Mouse (Mus musculus): Measurements from ENCODE around the gene Dtymk. TPM values are rescaled to one million over a fixed set of nuclear protein-coding genes. Genes with fewer than 3 reads are reported as not detected.
A peak's percentile ranks its signal among the peaks of the same experiment; 100 is the strongest.
"Not testable (repeated sequence)": the region's sequence is repeated elsewhere in the genome, so short reads cannot be mapped to it uniquely, and the experiment has no call there.

Dtymk gene
- total RNA-seq, 1 experiment: 304 TPM

DNA sequence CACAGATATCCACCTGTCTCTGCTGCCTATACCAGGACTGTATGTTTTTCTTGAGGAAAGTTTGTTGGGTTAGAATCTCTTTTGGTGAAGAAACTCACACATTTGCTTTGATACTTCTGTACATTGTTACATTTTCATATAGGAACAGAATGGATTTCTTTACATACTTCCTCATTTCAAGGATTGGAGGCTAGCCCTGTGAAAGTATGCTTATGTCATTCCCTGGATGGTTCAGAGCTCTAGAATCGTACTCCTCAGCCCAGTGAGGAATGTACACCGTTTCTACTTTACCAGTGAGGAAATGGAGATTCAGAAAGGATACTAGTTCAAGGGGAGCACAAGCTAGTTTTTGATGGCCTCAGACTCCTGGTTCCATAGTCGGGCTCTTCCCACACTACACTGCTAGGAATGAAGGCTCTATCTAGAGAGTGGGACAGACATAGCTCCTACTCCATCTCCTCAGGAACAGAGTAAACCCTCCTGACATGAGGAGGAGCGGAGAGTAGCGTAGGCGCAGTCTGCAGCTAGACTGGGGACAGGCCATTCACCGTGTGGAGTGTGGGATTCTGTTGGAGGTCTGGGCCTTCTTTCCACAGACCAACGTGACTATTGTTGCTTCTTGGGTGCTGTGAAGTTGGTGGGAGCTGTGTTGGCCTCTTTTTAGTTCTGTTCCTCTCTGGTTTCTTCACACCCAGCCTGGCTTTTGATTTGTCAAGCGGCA is 36.7 kb downstream of the Dtymk start:
- Histone ChIP-seq H3K36me3 (ENCODE audit: control insufficient read depth, insufficient read depth, low read length, poor library complexity, severe bottlenecking) (peaks cover 2% of the 10 kb centered on the region; the same call in 1 of the 2 replicates), H3K4me1 (ENCODE audit: control insufficient read depth in 2 of 2, insufficient read depth in 2 of 2, low read length in 2 of 2, poor library complexity in 1 of 2) (0 out of 4 replicates have a peak, but pooled peaks cover 0 to 2% of the 10 kb centered on the region in 2 experiments), H3K27ac (ENCODE audit: insufficient read depth, low read depth, low read length, poor library complexity, severe bottlenecking) (no peak overlapping the region), H3K9me3 (ENCODE audit: control insufficient read depth, insufficient read depth, low read depth, low read length) (no peaks in the 10 kb centered on the region), H3K9ac (ENCODE audit: insufficient read depth, low read depth, low read length, poor library complexity, severe bottlenecking) (no peak overlapping the region), H3K4me3 (ENCODE audit: insufficient read depth in 1 of 2, low read depth in 1 of 2, low read length in 2 of 2, poor library complexity in 1 of 2, severe bottlenecking in 1 of 2) (no peak overlapping the region)
- TF ChIP-seq ZNF384 (IDR thresholded peaks at IDR 0.05; ENCODE audit: low read depth, low read length): no peak
- TF ChIP-seq HCFC1 (IDR thresholded peaks at IDR 0.05; ENCODE audit: borderline replicate concordance, insufficient read depth, low read length): no peak
- no peak for TF ChIP-seq MAFK (IDR thresholded peaks at IDR 0.05; ENCODE audit: insufficient read depth, low read depth, low read length)
- TF ChIP-seq CHD2 (IDR thresholded peaks at IDR 0.05; ENCODE audit: low read depth, low read length): no peak
- TF ChIP-seq ZC3H11A (IDR thresholded peaks at IDR 0.05; ENCODE audit: borderline replicate concordance, low read depth, low read length): no peak
- in situ Hi-C loops (cut with MboI; ENCODE audit: low sequenced_read_pairs in 2 of 2, unreplicated experiment in 2 of 2): no loop called here
- DNase-seq (ENCODE audit: low read depth, low spot score): no peak

DNA sequence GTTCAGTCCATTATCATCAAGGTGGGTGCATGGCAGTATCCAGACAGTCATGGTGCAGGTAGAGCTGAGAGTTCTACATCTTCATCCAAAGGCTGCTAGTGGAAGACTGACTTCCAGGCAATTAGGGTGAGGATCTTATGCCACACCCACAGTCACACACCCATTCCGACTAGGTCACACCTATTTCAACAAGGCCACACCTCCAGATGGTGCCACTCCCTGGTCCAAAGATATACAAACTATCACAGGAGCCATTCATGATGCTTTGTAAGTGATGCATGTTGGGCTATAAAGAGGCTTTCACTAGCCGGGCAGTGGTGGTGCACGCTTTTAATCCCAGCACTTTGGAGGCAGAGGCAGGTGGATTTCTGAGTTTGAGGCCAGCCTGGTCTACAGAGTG is 38.2 kb downstream of the Dtymk start:
- H3K4me1 ChIP-seq (ENCODE audit: control insufficient read depth in 2 of 2, insufficient read depth in 2 of 2, low read length in 2 of 2, poor library complexity in 1 of 2); H3K4me3 ChIP-seq (ENCODE audit: insufficient read depth in 1 of 2, low read depth in 1 of 2, low read length in 2 of 2, poor library complexity in 1 of 2, severe bottlenecking in 1 of 2); H3K36me3 ChIP-seq (ENCODE audit: control insufficient read depth, insufficient read depth, low read length, poor library complexity, severe bottlenecking); H3K27ac ChIP-seq (ENCODE audit: insufficient read depth, low read depth, low read length, poor library complexity, severe bottlenecking); H3K9me3 ChIP-seq (ENCODE audit: control insufficient read depth, insufficient read depth, low read depth, low read length); DNase-seq (ENCODE audit: low read depth, low spot score); in situ Hi-C loops (cut with MboI; ENCODE audit: low sequenced_read_pairs in 2 of 2, unreplicated experiment in 2 of 2); H3K9ac ChIP-seq (ENCODE audit: insufficient read depth, low read depth, low read length, poor library complexity, severe bottlenecking): not testable (repeated sequence)

DNA sequence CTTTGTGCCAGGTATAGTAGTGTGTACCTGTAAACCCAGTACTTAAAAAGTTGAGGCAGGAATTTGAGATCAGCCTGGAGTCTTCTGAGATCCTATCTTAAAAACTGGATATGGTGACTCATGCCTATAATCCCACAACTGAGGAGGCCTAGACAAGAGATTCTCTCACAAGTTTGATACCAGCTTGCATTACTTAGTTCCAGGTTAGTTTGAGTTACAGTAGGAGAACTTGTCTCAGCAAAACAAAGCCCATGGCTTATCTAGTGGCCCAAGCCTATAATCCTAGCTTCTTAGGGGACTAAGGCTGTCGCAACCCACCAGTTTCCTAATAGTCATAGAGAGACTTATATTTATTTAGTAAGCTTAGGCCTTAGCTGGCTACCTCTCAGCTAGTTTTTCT is 41.7 kb downstream of the Dtymk start:
- no peak for DNase-seq (ENCODE audit: low read depth, low spot score)
- in situ Hi-C loops (cut with MboI; ENCODE audit: low sequenced_read_pairs in 2 of 2, unreplicated experiment in 2 of 2): no loop called here
- no peaks in the 10 kb centered on the region for H3K9me3 ChIP-seq (ENCODE audit: control insufficient read depth, insufficient read depth, low read depth, low read length)
- no peak overlapping the region for H3K4me3 ChIP-seq (ENCODE audit: insufficient read depth in 1 of 2, low read depth in 1 of 2, low read length in 2 of 2, poor library complexity in 1 of 2, severe bottlenecking in 1 of 2)
- TF ChIP-seq CHD2 (IDR thresholded peaks at IDR 0.05; ENCODE audit: low read depth, low read length) (no peak), HCFC1 (IDR thresholded peaks at IDR 0.05; ENCODE audit: borderline replicate concordance, insufficient read depth, low read length) (no peak), ZNF384 (IDR thresholded peaks at IDR 0.05; ENCODE audit: low read depth, low read length) (no peak), ZC3H11A (IDR thresholded peaks at IDR 0.05; ENCODE audit: borderline replicate concordance, low read depth, low read length) (no peak), MAFK (IDR thresholded peaks at IDR 0.05; ENCODE audit: insufficient read depth, low read depth, low read length) (no peak)
- H3K27ac ChIP-seq (ENCODE audit: insufficient read depth, low read depth, low read length, poor library complexity, severe bottlenecking): no peak overlapping the region
- H3K9ac ChIP-seq (ENCODE audit: insufficient read depth, low read depth, low read length, poor library complexity, severe bottlenecking): no peak overlapping the region
- H3K36me3 ChIP-seq (ENCODE audit: control insufficient read depth, insufficient read depth, low read length, poor library complexity, severe bottlenecking): no peaks in the 10 kb centered on the region
- peaks cover 0 to 4% of the 10 kb centered on the region in 2 experiments; a peak in 1 of 4 replicates for H3K4me1 ChIP-seq (ENCODE audit: control insufficient read depth in 2 of 2, insufficient read depth in 2 of 2, low read length in 2 of 2, poor library complexity in 1 of 2)

GRCm38 (mm10) chr1:93756154-93756553 is 45.6 kb downstream of the Dtymk start:
- peaks cover 0 to 8% of the 10 kb centered on the region in 2 experiments; a peak in 3 of 4 replicates for H3K4me1 ChIP-seq (ENCODE audit: control insufficient read depth in 2 of 2, insufficient read depth in 2 of 2, low read length in 2 of 2, poor library complexity in 1 of 2)
- no peak overlapping the region for H3K4me3 ChIP-seq (ENCODE audit: insufficient read depth in 1 of 2, low read depth in 1 of 2, low read length in 2 of 2, poor library complexity in 1 of 2, severe bottlenecking in 1 of 2)
- in situ Hi-C loops (cut with MboI; ENCODE audit: low sequenced_read_pairs in 2 of 2, unreplicated experiment in 2 of 2): no loop called here
- no peak overlapping the region for H3K9ac ChIP-seq (ENCODE audit: insufficient read depth, low read depth, low read length, poor library complexity, severe bottlenecking)
- no peak for DNase-seq (ENCODE audit: low read depth, low spot score)
- TF ChIP-seq HCFC1 (IDR thresholded peaks at IDR 0.05; ENCODE audit: borderline replicate concordance, insufficient read depth, low read length) (no peak), ZC3H11A (IDR thresholded peaks at IDR 0.05; ENCODE audit: borderline replicate concordance, low read depth, low read length) (no peak), ZNF384 (IDR thresholded peaks at IDR 0.05; ENCODE audit: low read depth, low read length) (no peak), MAFK (IDR thresholded peaks at IDR 0.05; ENCODE audit: insufficient read depth, low read depth, low read length) (no peak), CHD2 (IDR thresholded peaks at IDR 0.05; ENCODE audit: low read depth, low read length) (no peak)
- no peak overlapping the region for H3K27ac ChIP-seq (ENCODE audit: insufficient read depth, low read depth, low read length, poor library complexity, severe bottlenecking)
- no peaks in the 10 kb centered on the region for H3K9me3 ChIP-seq (ENCODE audit: control insufficient read depth, insufficient read depth, low read depth, low read length)
- no peaks in the 10 kb centered on the region for H3K36me3 ChIP-seq (ENCODE audit: control insufficient read depth, insufficient read depth, low read length, poor library complexity, severe bottlenecking)

DNA sequence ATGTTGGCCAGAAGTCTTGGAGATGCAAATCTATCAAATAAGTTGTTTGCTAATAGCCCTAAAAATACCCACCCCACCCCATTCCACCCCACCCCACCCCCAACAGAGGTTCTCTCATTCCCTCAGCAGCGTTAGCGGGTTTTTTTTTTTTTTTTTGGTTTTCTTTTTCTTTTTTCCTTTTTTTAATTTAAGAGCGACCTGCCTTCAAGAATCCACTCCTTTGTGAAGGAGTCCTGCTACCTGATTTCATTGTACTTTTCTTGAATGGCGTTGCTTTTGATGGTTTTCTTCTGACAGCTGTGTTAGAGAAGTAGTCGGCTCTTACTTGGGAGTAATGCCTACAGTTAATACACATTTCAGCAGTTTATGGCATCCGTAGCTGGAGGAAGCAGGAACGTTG is 46.1 kb downstream of the Dtymk start:
- peaks cover under 1% of the 10 kb centered on the region; the same call in 1 of the 2 replicates for H3K36me3 ChIP-seq (ENCODE audit: control insufficient read depth, insufficient read depth, low read length, poor library complexity, severe bottlenecking)
- no peak overlapping the region for H3K27ac ChIP-seq (ENCODE audit: insufficient read depth, low read depth, low read length, poor library complexity, severe bottlenecking)
- peaks cover 0 to 8% of the 10 kb centered on the region in 2 experiments; a peak in 3 of 4 replicates for H3K4me1 ChIP-seq (ENCODE audit: control insufficient read depth in 2 of 2, insufficient read depth in 2 of 2, low read length in 2 of 2, poor library complexity in 1 of 2)
- DNase-seq (ENCODE audit: low read depth, low spot score): no peak
- H3K9ac ChIP-seq (ENCODE audit: insufficient read depth, low read depth, low read length, poor library complexity, severe bottlenecking): no peak overlapping the region
- in situ Hi-C loops (cut with MboI; ENCODE audit: low sequenced_read_pairs in 2 of 2, unreplicated experiment in 2 of 2): no loop called here
- TF ChIP-seq MAFK (IDR thresholded peaks at IDR 0.05; ENCODE audit: insufficient read depth, low read depth, low read length): no peak
- TF ChIP-seq ZNF384 (IDR thresholded peaks at IDR 0.05; ENCODE audit: low read depth, low read length): peak; percentile 56; the same call in 1 of the 2 replicates
- H3K9me3 ChIP-seq (ENCODE audit: control insufficient read depth, insufficient read depth, low read depth, low read length): no peaks in the 10 kb centered on the region
- peak overlapping the region; percentile 81 to 91; a peak in 3 of 4 replicates for H3K4me3 ChIP-seq (ENCODE audit: insufficient read depth in 1 of 2, low read depth in 1 of 2, low read length in 2 of 2, poor library complexity in 1 of 2, severe bottlenecking in 1 of 2)
